Mouse (Mus musculus) liver, embryonic 14.5 days (tissue): ENCODE measurements around the gene Fuk.
"Not testable (repeated sequence)": the region's sequence is repeated elsewhere in the genome, so short reads cannot be mapped to it uniquely, and the experiment has no call there.

Source experiments
- CTCF ChIP-seq: IDR thresholded peaks from 2 replicates; pipeline ENCODE4 v1.5.1; 2016; ENCODE audit warnings: antibody characterized with exemption, low read depth, control low read depth
- EP300 ChIP-seq: IDR thresholded peaks from 2 replicates; pipeline ENCODE4 v1.6.1; 2016; ENCODE audit warnings: antibody characterized with exemption, low read depth

- TF ChIP-seq EP300, CTCF: not testable (repeated sequence)
Observed at GRCm38 (mm10) chr8:110861347-110862025, 40.8 kb downstream of the Fuk start.
